Mouse (Mus musculus) liver, postnatal 0 days (tissue): ENCODE data around the gene Cidec.

Experiments
- CTCF ChIP-seq: sonication (generic); IDR thresholded peaks from 2 replicates; pipeline ENCODE4 v1.5.1; 2016; ENCODE audit warnings: antibody characterized with exemption, low read depth
- EP300 ChIP-seq: IDR thresholded peaks from 2 replicates; pipeline ENCODE4 v1.6.1; 2016; ENCODE audit warnings: antibody characterized with exemption, low read depth, mild to moderate bottlenecking

- TF ChIP-seq CTCF = no peak
- no peak for TF ChIP-seq EP300
Observed at GRCm38 (mm10) chr6:113386025-113386424, 49.5 kb downstream of the Cidec start.
